Mouse (Mus musculus) cerebellum, postnatal 10 days (tissue): ENCODE measurements around the gene Zfp655.
"Not testable (repeated sequence)": the region's sequence is repeated elsewhere in the genome, so short reads cannot be mapped to it uniquely, and the experiment has no call there.

Experiments used
- DNase-seq, 2 experiments: peaks; one replicate each; pipeline ENCODE4 v3.0.0; 2021; ENCODE audit warnings: mixed read lengths in 2 of 2

The Zfp655 gene

DNA sequence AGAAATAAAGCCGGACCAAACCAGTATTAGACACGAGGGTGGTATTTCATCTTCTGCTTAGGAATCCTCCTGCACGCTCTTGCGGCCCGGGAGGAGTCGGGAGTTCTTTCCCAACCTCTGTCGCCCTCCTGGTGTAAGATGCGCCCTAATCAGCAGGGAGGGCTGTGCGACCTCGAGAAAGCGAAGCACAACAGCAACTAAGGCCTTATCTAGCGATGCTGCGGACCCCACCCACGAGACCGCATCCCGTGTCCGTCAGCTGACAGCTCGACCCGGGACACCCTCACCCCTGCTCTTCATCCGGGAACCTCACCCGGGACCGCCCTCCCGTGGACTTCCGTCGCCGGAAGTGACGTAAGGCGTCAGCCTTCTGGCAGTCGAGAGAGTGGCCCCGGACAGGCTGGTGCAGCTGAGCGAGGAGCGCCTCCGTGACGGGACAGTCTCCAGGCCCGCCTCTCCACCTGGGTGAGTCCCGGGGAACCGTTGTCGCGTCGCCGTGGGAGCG lies at the start of gene Zfp655:
Gene Zfp655 (plus strand): TSS at position 349 of the 505 bp plus-strand sequence.
- peak; percentile 98 for DNase-seq

DNA sequence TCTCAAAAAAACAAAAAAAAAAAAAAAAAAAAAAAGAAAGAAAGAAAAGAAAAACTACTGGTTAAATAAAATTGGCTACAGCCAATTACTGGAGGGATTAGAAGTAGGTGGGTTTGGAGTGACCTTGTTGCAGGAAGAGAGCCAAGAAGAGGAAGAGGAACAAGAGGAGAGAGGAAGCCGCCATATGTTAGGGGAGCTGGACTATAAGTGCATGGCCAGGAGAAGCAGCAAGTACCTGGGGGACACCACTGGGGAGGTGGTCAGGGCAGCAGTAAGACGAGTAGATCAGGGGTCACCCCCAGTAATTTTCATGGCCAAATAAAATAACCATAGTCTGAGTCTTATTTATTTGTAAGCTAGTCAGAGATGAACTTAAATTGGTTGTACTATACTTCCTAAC lies 46.3 kb upstream of the Zfp655 start:
- no peak for DNase-seq

GRCm38 (mm10) chr5:145189416-145189815 lies 42.1 kb upstream of the Zfp655 start:
- DNase-seq: no peak

- DNase-seq: no peak
Measured at GRCm38 (mm10) chr5:145190373-145190772, 41.1 kb upstream of the Zfp655 start.

DNA sequence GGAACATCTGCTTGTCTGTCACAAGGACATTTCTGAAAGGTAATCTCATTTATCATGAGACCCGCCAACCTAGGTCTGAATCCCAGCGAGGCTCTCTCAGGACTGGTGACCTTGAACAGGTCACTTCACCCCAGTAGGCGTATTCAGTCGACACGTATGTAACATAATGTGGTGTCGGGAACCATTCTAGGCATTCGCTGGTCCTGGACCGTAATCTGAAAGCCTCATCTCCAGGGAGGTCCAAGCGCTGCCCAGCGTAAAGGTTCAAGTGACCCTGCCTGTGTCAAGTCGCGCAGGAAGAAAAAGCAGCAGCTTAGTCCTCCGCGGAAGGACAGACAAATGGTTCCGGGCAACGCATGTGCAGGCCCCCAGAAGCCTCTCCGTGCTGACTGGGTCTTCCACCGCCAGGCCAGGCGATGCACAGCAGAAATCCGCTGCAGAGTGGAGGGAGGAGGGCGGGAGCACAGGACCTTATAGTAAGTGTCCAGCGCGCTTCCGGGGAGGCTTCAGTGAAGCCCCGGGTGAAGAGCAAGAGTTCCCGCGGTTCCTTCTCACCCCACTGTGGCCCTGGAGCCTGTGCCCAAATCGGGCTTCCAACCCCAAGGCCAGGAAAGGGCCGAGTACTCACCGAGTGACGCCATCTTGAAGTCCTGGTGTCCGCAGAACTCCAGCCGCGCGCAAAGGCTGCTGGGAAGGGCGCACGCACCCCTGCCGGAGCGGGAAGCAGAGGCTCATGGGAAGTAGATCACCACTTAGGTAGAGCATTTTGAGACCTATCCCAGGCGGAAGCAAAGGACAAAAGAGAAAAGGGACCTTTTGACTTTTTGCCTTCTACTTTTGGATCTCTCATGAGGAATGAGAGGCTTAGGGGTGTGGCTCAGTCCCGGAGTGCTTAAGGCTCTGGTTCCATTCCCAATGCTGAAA lies 40.4 kb upstream of the Zfp655 start:
- DNase-seq: peak; percentile 95 to 97

DNA sequence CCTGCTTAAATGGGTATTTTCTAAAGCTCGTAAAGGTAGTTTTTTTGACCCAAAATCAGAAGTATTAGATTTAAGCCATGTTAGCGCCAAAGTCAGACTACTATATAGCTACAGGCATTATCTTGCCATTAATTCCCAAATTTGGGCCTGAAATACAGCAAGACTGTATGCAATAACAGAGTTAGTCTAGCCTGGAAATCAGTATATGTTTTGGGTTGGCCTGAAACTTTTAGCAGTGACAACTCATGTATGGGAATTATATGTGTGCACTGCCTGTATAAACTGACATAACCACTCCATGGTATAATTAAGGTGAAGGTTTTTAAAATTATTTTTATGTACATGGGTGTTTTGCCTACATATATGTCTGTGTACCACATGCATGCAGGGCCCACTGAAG lies 39.6 kb upstream of the Zfp655 start, which contains the start of gene Atp5j2:
Gene Atp5j2 (minus strand): TSS at position 101 of the 400 bp plus-strand sequence.
- DNase-seq: no peak

- DNase-seq: no peak
Measured at GRCm38 (mm10) chr5:145200387-145200786, 31.1 kb upstream of the Zfp655 start.

DNA sequence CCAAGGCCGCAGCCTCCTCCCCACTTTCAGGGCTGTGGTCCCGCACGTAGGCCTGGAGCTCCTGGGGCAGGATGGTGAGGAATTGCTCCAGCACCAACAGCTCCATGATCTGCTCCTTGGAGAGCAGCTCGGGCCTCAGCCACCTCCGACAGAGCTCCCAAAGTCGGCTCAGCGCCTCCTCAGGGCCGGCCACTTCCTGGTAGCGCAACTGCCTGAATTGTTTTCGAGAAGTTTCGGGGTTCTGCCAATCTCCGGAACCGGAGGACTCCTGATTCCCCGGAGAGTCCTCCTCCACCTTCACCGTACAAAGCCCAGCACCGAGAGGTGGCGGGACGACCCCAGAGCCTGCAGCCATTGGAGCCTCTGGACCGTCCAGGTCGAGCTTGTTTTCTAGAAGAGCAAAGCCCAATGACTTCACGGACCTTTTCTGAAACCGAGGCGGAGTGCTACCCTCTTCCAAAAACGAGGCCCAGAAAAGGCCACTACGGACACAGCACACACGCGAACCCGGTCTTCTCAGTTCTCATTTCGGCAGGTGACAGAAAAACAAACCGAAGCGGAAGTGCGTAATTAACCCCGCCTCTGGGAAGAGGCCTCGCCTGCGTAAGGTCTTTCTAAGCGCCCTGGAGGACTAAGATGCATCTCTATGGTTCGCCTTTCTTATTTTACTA lies 30.1 kb upstream of the Zfp655 start, which contains the start of gene Zkscan14:
Gene Zkscan14 (minus strand): TSS at position 548 of the 671 bp plus-strand sequence.
- peak; percentile 82 to 84 for DNase-seq

GRCm38 (mm10) chr5:145202446-145202845 lies 29.1 kb upstream of the Zfp655 start:
- DNase-seq: no peak

DNA sequence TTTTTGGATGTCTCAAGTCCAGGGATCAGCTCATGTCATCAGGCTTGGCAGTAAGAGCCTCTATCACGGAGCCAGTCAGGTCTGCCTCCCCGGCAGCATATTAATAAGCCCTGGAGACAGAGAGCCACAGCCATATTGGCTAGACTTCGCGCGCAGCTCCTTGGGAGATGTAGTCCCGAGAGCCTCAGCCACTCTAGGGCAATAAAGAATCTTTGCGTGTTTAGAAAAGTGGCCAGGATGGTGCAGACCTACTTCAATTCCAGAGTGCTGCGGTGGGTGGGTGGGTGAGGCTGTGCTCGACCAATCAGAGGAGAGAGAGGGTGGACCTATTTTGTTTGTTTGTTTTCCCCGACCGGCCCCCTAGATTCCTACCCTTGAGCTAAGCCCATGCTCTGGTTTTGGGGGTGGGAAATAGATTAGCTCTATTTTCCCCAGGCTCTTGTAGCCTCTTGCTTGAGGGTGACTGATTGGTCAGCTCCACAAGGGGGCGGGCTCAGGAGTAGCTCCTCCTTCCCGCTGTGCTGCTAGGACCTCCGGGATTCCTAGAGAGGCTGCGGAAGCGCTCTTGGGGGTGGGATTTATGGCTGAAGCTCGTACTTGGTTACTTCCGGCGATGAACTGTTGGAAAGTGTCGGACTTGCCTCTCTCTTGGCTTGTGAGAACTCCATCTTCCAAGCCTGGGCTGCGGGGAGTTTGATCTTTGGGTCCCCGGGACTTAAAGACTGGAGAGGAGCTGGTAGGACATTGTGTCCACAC lies 27.4 kb upstream of the Zfp655 start, which contains the start of gene Zkscan5:
Gene Zkscan5 (plus strand): TSS at position 627 of the 756 bp plus-strand sequence.
- peak; percentile 99 for DNase-seq

DNA sequence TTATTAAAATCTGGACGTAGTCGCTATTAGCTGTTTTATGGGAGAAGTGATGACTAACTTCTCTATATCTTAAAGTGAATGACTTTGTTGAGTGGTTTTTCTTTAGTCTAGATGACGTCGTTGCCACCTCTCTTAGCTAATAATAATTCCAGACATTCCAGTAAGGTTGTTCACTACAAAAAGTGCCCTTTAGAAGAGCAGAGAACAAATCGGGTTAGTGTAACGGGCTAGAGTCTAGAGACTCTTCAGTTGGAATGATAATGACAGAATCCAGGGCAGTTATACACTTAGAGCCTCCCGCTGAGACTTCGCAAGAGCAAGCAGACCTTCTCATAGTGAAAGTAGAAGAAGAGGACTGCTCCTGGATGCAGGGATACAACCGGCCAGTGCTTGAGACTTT lies 26.5 kb upstream of the Zfp655 start:
- peak in 1 of 2 experiments; percentile 31 for DNase-seq

GRCm38 (mm10) chr5:145207385-145207784 lies 24.1 kb upstream of the Zfp655 start:
- DNase-seq: no peak

DNA sequence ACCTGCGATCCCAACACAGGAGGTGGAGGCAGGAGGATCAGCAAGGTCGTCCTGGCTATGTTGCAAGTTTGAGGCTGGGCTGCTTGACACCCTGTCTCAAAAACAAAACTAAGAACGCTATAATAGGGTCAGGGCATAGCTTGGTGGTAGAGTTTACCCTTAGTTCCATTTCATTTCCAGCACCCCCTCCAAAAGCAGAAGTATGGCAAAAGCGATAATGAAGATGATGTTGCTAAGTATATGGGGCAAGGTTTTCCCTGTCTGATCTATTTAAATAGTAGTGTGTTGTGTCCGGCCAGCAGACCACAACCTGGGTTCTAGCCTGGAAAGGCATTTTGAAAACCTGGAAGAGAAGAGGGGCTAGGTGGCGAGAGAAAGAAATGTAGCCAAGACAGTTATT lies 23.6 kb upstream of the Zfp655 start:
- no peak for DNase-seq

DNA sequence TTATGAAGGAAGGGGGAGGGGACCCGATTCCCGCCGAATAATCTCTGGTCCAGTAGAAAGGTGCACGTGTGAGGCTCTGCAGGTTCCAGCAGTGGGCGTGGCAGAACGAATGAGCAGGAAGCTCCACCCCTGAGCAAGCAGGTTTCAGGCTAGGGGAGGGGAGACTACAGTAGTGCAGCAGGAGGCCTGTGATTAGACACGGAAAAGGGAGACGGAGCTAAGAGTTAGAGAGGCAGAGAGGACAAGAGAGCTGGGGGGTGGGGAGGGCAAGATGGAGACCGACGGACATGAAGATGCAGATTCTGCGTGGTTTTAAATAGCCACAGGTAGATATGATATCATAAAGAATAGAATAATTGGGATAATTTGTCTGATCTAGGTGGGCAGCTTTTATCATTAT lies 23.1 kb upstream of the Zfp655 start:
- not testable (repeated sequence) for DNase-seq

- no peak for DNase-seq
Measured at GRCm38 (mm10) chr5:145211340-145211739, 20.2 kb upstream of the Zfp655 start.

DNA sequence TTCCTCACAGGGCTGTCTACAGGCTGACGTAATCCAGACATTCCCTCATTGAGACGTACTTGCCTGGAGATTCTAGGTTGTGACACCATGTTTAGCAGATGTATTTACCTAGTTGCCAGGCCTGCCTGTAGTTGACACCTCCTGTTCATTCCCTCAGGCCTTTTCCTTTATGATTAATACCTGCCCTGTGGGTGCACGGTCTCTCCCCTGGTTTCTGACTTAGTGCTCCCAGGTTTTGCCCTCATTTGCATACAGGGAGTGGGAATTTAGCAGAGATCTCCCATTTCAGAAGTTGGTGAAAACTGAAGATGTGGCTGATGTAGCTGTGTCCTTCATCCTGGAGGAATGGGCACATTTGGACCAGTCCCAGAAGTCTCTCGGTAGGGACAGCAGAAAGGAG lies 19.3 kb upstream of the Zfp655 start:
- no peak for DNase-seq

DNA sequence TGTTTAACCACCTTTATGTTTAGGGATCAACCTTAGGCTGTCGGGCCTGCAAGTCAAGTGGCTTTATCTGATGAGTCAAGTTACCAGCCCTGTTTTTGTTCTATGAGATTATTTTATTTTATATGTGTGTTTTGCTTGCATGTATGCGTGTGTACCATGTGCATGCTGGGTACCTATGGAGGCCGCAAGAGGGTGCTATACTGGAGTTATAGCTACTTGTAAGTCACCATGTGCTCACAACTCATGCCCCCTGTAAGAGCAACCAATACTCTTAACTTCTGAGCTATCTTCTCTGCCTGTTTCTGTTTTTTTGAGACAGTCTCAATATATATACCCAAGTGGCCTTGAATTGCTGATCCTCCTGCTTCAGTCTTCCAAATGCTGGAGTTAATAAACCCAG lies 18.0 kb upstream of the Zfp655 start:
- DNase-seq: no peak

DNA sequence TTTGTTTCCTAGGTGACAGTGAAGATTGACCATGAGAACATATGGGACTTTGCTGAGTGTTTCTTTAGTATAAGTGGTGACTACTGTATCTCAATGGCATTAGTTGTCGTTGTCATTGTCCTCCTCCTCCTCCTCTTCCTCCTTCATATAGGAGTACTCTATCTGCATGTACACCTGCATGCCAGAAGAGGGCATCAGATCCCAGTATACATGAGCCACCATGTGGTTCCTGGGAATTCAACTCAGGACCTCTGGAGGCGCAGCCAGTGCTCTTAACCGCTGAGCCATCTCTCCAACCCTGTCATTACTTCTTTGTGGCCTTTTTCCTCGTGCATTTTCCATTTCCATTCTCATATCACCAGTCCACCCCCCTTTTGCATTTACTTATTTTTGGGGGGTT lies 16.8 kb upstream of the Zfp655 start:
- DNase-seq: no peak

DNA sequence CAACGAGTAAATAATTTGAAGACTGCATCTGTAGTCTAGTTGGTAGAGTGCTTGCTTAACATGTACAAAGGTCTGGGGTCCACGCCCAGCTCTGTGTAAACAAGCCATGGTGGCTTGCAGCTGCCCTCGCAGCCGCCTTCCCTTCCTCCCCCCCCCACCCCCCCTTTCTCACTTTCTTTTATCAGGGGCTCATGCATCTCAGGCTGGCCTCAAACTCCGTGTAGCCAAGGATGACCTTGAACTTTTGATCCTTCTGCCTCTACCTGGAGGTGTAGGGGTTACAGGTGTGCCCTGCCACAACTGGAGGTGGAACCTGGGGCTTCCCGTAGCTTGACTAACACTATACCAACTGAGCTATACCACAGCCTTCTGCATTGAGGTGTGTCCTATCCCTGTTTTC lies 13.8 kb upstream of the Zfp655 start:
- DNase-seq: no peak

- DNase-seq: no peak
Measured at GRCm38 (mm10) chr5:145218206-145218605, 13.3 kb upstream of the Zfp655 start.

DNA sequence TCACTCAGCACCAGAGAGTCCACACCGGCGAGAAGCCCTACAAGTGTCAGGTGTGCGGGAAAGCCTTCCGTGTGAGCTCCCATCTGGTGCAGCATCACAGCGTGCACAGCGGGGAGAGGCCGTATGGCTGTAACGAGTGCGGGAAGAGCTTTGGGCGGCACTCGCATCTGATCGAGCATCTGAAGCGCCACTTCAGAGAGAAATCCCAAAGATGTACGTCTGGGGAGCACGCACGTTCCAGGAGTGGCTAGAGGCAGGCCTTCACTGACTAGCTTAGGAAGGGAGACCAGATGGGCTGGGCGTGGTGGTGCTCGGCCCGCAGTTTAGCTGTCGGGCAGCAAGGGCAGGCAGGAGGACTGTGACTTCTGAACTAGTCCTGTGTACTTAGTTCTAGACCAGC lies 12.8 kb upstream of the Zfp655 start:
- DNase-seq: no peak

DNA sequence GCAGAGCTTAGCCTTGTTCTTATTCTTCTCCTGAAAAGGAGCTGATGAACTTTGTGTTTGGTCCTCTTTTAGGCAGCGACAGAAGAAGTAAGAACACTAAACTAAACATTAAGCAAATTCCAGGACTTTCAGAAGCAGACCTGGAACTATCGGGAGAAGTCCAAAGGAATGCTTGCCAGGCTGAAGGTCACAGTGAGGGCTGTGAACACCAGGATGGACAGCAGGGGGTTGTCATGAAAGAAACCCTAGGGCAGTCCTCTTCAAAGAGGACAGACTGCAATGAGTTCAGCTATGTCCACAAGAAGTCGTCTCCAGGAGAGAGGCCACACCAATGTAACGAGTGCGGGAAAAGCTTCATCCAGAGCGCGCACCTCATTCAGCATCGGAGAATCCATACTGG lies 11.5 kb upstream of the Zfp655 start:
- DNase-seq: no peak

- DNase-seq: no peak
Measured at GRCm38 (mm10) chr5:145222840-145223239, 8.7 kb upstream of the Zfp655 start.
